Mouse (Mus musculus): ENCODE measurements around the gene Hmga2. TPM values are rescaled to one million over a fixed set of nuclear protein-coding genes. Genes with fewer than 3 reads are reported as not detected.
"Not testable (repeated sequence)": the region's sequence is repeated elsewhere in the genome, so short reads cannot be mapped to it uniquely, and the experiment has no call there.

Hmga2 gene
- polyA plus RNA-seq, 1 experiment from 2014 or later: 0.71 TPM

GRCm38 (mm10) chr10:120363983-120364582 is 112.2 kb downstream of the Hmga2 start:
- Histone ChIP-seq H3K9ac (replicated peaks; ENCODE audit: low read depth, low read length) (no peak overlapping the region), H3K27me3 (replicated peaks; ENCODE audit: control insufficient read depth, insufficient read depth, low read length) (no peaks in the 10 kb centered on the region), H3K27ac (ENCODE audit: low read length) (no peak overlapping the region), H3K4me1 (replicated peaks; ENCODE audit: control insufficient read depth, insufficient read depth, low read length) (peaks cover 9% of the 10 kb centered on the region), H3K36me3 (ENCODE audit: control insufficient read depth, insufficient read depth) (no peaks in the 10 kb centered on the region), H3K4me2 (ENCODE audit: low read length) (no peak overlapping the region), H3K9me3 (ENCODE audit: control insufficient read depth, low read length) (no peaks in the 10 kb centered on the region), H3K4me3 (replicated peaks; ENCODE audit: low read length) (no peak overlapping the region)
- ATAC-seq: no peak
- WGBS: 59% methylated on average over 20 of the region's 20 CpGs

- H3K4me2 ChIP-seq (ENCODE audit: low read length): not testable (repeated sequence)
- WGBS: 81% methylated on average over 8 of the region's 11 CpGs
These were observed 112.8 kb downstream of the Hmga2 start for GRCm38 (mm10) chr10:120363298-120363982.

GRCm38 (mm10) chr10:120354523-120355030 is 121.7 kb downstream of the Hmga2 start:
- Histone ChIP-seq H3K9ac (replicated peaks; ENCODE audit: low read depth, low read length) (no peak overlapping the region), H3K4me1 (replicated peaks; ENCODE audit: control insufficient read depth, insufficient read depth, low read length) (no peaks in the 10 kb centered on the region; the same call in 1 of the 2 replicates), H3K4me3 (replicated peaks; ENCODE audit: low read length) (no peak overlapping the region), H3K27me3 (replicated peaks; ENCODE audit: control insufficient read depth, insufficient read depth, low read length) (no peaks in the 10 kb centered on the region), H3K4me2 (ENCODE audit: low read length) (no peak overlapping the region), H3K9me3 (ENCODE audit: control insufficient read depth, low read length) (no peaks in the 10 kb centered on the region), H3K36me3 (ENCODE audit: control insufficient read depth, insufficient read depth) (no peaks in the 10 kb centered on the region), H3K27ac (ENCODE audit: low read length) (no peak overlapping the region)
- 49% methylated on average over 13 of the region's 13 CpGs for WGBS
- ATAC-seq: no peak

More at GRCm38 (mm10) chr10:120363298-120363982, 112.8 kb downstream of the Hmga2 start:
- H3K4me1 ChIP-seq (replicated peaks; ENCODE audit: control insufficient read depth, insufficient read depth, low read length); H3K27me3 ChIP-seq (replicated peaks; ENCODE audit: control insufficient read depth, insufficient read depth, low read length); H3K36me3 ChIP-seq (ENCODE audit: control insufficient read depth, insufficient read depth); H3K9ac ChIP-seq (replicated peaks; ENCODE audit: low read depth, low read length); H3K4me3 ChIP-seq (replicated peaks; ENCODE audit: low read length); ATAC-seq; H3K27ac ChIP-seq (ENCODE audit: low read length); H3K9me3 ChIP-seq (ENCODE audit: control insufficient read depth, low read length): not testable (repeated sequence)

- no peak overlapping the region for H3K27ac ChIP-seq (ENCODE audit: low read length)
These were observed 130.9 kb downstream of the Hmga2 start for GRCm38 (mm10) chr10:120345325-120345724.

GRCm38 (mm10) chr10:120344558-120345318 is 131.5 kb downstream of the Hmga2 start:
- peak; percentile 50; the same call in 1 of the 2 replicates for ATAC-seq
- Histone ChIP-seq H3K9ac (replicated peaks; ENCODE audit: low read depth, low read length) (no peak overlapping the region), H3K27me3 (replicated peaks; ENCODE audit: control insufficient read depth, insufficient read depth, low read length) (no peaks in the 10 kb centered on the region), H3K9me3 (ENCODE audit: control insufficient read depth, low read length) (no peaks in the 10 kb centered on the region), H3K36me3 (ENCODE audit: control insufficient read depth, insufficient read depth) (no peaks in the 10 kb centered on the region), H3K4me1 (replicated peaks; ENCODE audit: control insufficient read depth, insufficient read depth, low read length) (peaks cover 8% of the 10 kb centered on the region), H3K4me3 (replicated peaks; ENCODE audit: low read length) (no peak overlapping the region), H3K4me2 (ENCODE audit: low read length) (no peak overlapping the region), H3K27ac (ENCODE audit: low read length) (no peak overlapping the region)
- WGBS: 12% methylated on average over 16 of the region's 16 CpGs

More at GRCm38 (mm10) chr10:120345325-120345724, 130.9 kb downstream of the Hmga2 start:
- H3K4me3 ChIP-seq (replicated peaks; ENCODE audit: low read length): no peak overlapping the region
- no peak overlapping the region for H3K4me2 ChIP-seq (ENCODE audit: low read length)
- no peaks in the 10 kb centered on the region for H3K36me3 ChIP-seq (ENCODE audit: control insufficient read depth, insufficient read depth)
- no peak for ATAC-seq
- H3K4me1 ChIP-seq (replicated peaks; ENCODE audit: control insufficient read depth, insufficient read depth, low read length): peaks cover 8% of the 10 kb centered on the region
- no peaks in the 10 kb centered on the region for H3K9me3 ChIP-seq (ENCODE audit: control insufficient read depth, low read length)
- no peak overlapping the region for H3K9ac ChIP-seq (replicated peaks; ENCODE audit: low read depth, low read length)
- 26% methylated on average over 6 of the region's 6 CpGs for WGBS
- H3K27me3 ChIP-seq (replicated peaks; ENCODE audit: control insufficient read depth, insufficient read depth, low read length): no peaks in the 10 kb centered on the region

- H3K9ac ChIP-seq (replicated peaks; ENCODE audit: low read depth, low read length); H3K36me3 ChIP-seq (ENCODE audit: control insufficient read depth, insufficient read depth); H3K4me3 ChIP-seq (replicated peaks; ENCODE audit: low read length); H3K27me3 ChIP-seq (replicated peaks; ENCODE audit: control insufficient read depth, insufficient read depth, low read length); ATAC-seq; H3K4me1 ChIP-seq (replicated peaks; ENCODE audit: control insufficient read depth, insufficient read depth, low read length); H3K9me3 ChIP-seq (ENCODE audit: control insufficient read depth, low read length); H3K4me2 ChIP-seq (ENCODE audit: low read length); H3K27ac ChIP-seq (ENCODE audit: low read length): not testable (repeated sequence)
- WGBS: 65% methylated on average over 2 of the region's 2 CpGs
These were observed 136.4 kb downstream of the Hmga2 start for GRCm38 (mm10) chr10:120339906-120340305.

GRCm38 (mm10) chr10:120339324-120339723 is 136.9 kb downstream of the Hmga2 start:
- no peaks in the 10 kb centered on the region for H3K36me3 ChIP-seq (ENCODE audit: control insufficient read depth, insufficient read depth)
- no peak overlapping the region for H3K9ac ChIP-seq (replicated peaks; ENCODE audit: low read depth, low read length)
- H3K4me3 ChIP-seq (replicated peaks; ENCODE audit: low read length): no peak overlapping the region
- WGBS: 38% methylated on average over 4 of the region's 4 CpGs
- H3K27me3 ChIP-seq (replicated peaks; ENCODE audit: control insufficient read depth, insufficient read depth, low read length): no peaks in the 10 kb centered on the region
- ATAC-seq: no peak
- H3K27ac ChIP-seq (ENCODE audit: low read length): no peak overlapping the region
- no peaks in the 10 kb centered on the region for H3K9me3 ChIP-seq (ENCODE audit: control insufficient read depth, low read length)
- no peak overlapping the region for H3K4me2 ChIP-seq (ENCODE audit: low read length)
- no peaks in the 10 kb centered on the region; the same call in 1 of the 2 replicates for H3K4me1 ChIP-seq (replicated peaks; ENCODE audit: control insufficient read depth, insufficient read depth, low read length)

- no peak for ATAC-seq
- Histone ChIP-seq H3K4me2 (ENCODE audit: low read length) (no peak overlapping the region), H3K27ac (ENCODE audit: low read length) (no peak overlapping the region), H3K9ac (replicated peaks; ENCODE audit: low read depth, low read length) (no peak overlapping the region), H3K4me1 (replicated peaks; ENCODE audit: control insufficient read depth, insufficient read depth, low read length) (no peaks in the 10 kb centered on the region), H3K4me3 (replicated peaks; ENCODE audit: low read length) (no peak overlapping the region), H3K27me3 (replicated peaks; ENCODE audit: control insufficient read depth, insufficient read depth, low read length) (no peaks in the 10 kb centered on the region), H3K9me3 (ENCODE audit: control insufficient read depth, low read length) (no peaks in the 10 kb centered on the region), H3K36me3 (ENCODE audit: control insufficient read depth, insufficient read depth) (no peaks in the 10 kb centered on the region)
- WGBS: 35% methylated on average over 5 of the region's 5 CpGs
These were observed 137.4 kb downstream of the Hmga2 start for GRCm38 (mm10) chr10:120338841-120339240.

- H3K9me3 ChIP-seq (ENCODE audit: control insufficient read depth, low read length); H3K4me2 ChIP-seq (ENCODE audit: low read length); H3K4me1 ChIP-seq (replicated peaks; ENCODE audit: control insufficient read depth, insufficient read depth, low read length); H3K36me3 ChIP-seq (ENCODE audit: control insufficient read depth, insufficient read depth); H3K27ac ChIP-seq (ENCODE audit: low read length); H3K27me3 ChIP-seq (replicated peaks; ENCODE audit: control insufficient read depth, insufficient read depth, low read length); H3K9ac ChIP-seq (replicated peaks; ENCODE audit: low read depth, low read length); H3K4me3 ChIP-seq (replicated peaks; ENCODE audit: low read length); ATAC-seq: not testable (repeated sequence)
- 88% methylated on average over 1 of the region's 1 CpGs for WGBS
These were observed 137.8 kb downstream of the Hmga2 start for GRCm38 (mm10) chr10:120338431-120338830.
